ENCODE assay signal across 17 mouse cellular contexts in genomic region chr1:86243490-86243889, GRCm38 (mm10). TPM values are rescaled to one million over a fixed set of nuclear protein-coding genes. Genes with fewer than 3 reads are reported as not detected.
DNase-seq lines count a peak whose midpoint lies in the region; ATAC-seq lines count a peak whose summit lies in the region.
"Had no signal": no experiment of that assay in that cellular context is flagged by ENCODE, and none has a peak within 500 bp of the region (broad histone marks: within the 10 kb centered on the region; RNA-seq: fewer than 3 reads in every experiment).

No protein-coding gene starts in this region.

- DNase-seq in heart, adult 18-20 months: no peak
- DNase-seq in liver, embryonic 13.5 days: no peak
- no peak for DNase-seq in liver, embryonic 11.5 days (ENCODE audit: low spot score)
- peak; percentile 21 for DNase-seq in adipocyte (ENCODE audit: low spot score)
- DNase-seq: adrenal gland, postnatal 14 days; cerebellum, adult 11-12 months; cerebellum, adult 9-10 months; cerebellum, postnatal 25 days; gastrocnemius, postnatal 36 days; heart, adult 11 months had no signal

- no peak overlapping the region for H3K4me2 ChIP-seq in heart, embryonic 13.5 days
- H3K4me2 ChIP-seq in liver, embryonic 13.5 days: no peak overlapping the region
- no peak overlapping the region for H3K4me2 ChIP-seq in liver, embryonic 11.5 days
- H3K4me2 ChIP-seq in kidney, embryonic 15.5 days: no peak overlapping the region
- H3K4me2 ChIP-seq: embryonic facial prominence, embryonic 12.5 days; forebrain, embryonic 15.5 days; hindbrain, embryonic 15.5 days had no signal

- WGBS in heart, embryonic 13.5 days: 12% methylated on average over 6 of the region's 6 CpGs
- WGBS in liver, embryonic 13.5 days (ENCODE audit: insufficient replicate concordance): 24% methylated on average over 6 of the region's 6 CpGs
- WGBS in liver, embryonic 11.5 days: 39% methylated on average over 6 of the region's 6 CpGs
- 82% methylated on average over 6 of the region's 6 CpGs for WGBS in kidney, embryonic 15.5 days

- no peak overlapping the region for H3K4me3 ChIP-seq in heart, embryonic 13.5 days
- no peak overlapping the region for H3K4me3 ChIP-seq in liver, embryonic 13.5 days (replicated peaks)
- H3K4me3 ChIP-seq in liver, embryonic 11.5 days (ENCODE audit: low read depth, low read length): no peak overlapping the region
- H3K4me3 ChIP-seq in kidney, embryonic 15.5 days (replicated peaks): no peak overlapping the region
- H3K4me3 ChIP-seq: embryonic facial prominence, embryonic 12.5 days; forebrain, embryonic 15.5 days; hindbrain, embryonic 15.5 days had no signal

- H3K27ac ChIP-seq in heart, embryonic 13.5 days (replicated peaks): peak overlapping the region; percentile 61
- peak overlapping the region; percentile 76 for H3K27ac ChIP-seq in liver, embryonic 13.5 days
- H3K27ac ChIP-seq in liver, embryonic 11.5 days (ENCODE audit: low read depth, low read length): no peak overlapping the region
- no peak overlapping the region for H3K27ac ChIP-seq in kidney, embryonic 15.5 days
- H3K27ac ChIP-seq: embryonic facial prominence, embryonic 12.5 days; forebrain, embryonic 15.5 days; hindbrain, embryonic 15.5 days had no signal

- no peaks in the 10 kb centered on the region for H3K36me3 ChIP-seq in heart, embryonic 13.5 days
- H3K36me3 ChIP-seq in liver, embryonic 13.5 days: no peaks in the 10 kb centered on the region
- no peaks in the 10 kb centered on the region for H3K36me3 ChIP-seq in liver, embryonic 11.5 days (ENCODE audit: control insufficient read depth, insufficient read depth, low read length)
- H3K36me3 ChIP-seq in kidney, embryonic 15.5 days: peaks cover 9% of the 10 kb centered on the region

- H3K4me1 ChIP-seq in heart, embryonic 13.5 days: peaks cover 60% of the 10 kb centered on the region
- peaks cover 87% of the 10 kb centered on the region for H3K4me1 ChIP-seq in liver, embryonic 13.5 days (replicated peaks)
- peaks cover 44% of the 10 kb centered on the region for H3K4me1 ChIP-seq in liver, embryonic 11.5 days (replicated peaks; ENCODE audit: control insufficient read depth, insufficient read depth, low read length)
- H3K4me1 ChIP-seq in kidney, embryonic 15.5 days: no peaks in the 10 kb centered on the region
- H3K4me1 ChIP-seq: forebrain, embryonic 15.5 days; hindbrain, embryonic 15.5 days had no signal

- no peaks in the 10 kb centered on the region for H3K9me3 ChIP-seq in heart, embryonic 13.5 days
- no peaks in the 10 kb centered on the region for H3K9me3 ChIP-seq in liver, embryonic 13.5 days (replicated peaks)
- no peaks in the 10 kb centered on the region for H3K9me3 ChIP-seq in liver, embryonic 11.5 days (ENCODE audit: control insufficient read depth, low read length)
- no peaks in the 10 kb centered on the region for H3K9me3 ChIP-seq in kidney, embryonic 15.5 days (replicated peaks)
- H3K9me3 ChIP-seq: embryonic facial prominence, embryonic 12.5 days; forebrain, embryonic 15.5 days; hindbrain, embryonic 15.5 days had no signal

- no peaks in the 10 kb centered on the region for H3K27me3 ChIP-seq in heart, embryonic 13.5 days (replicated peaks)
- no peaks in the 10 kb centered on the region for H3K27me3 ChIP-seq in liver, embryonic 13.5 days
- H3K27me3 ChIP-seq in liver, embryonic 11.5 days (replicated peaks; ENCODE audit: control insufficient read depth, insufficient read depth, low read length): no peaks in the 10 kb centered on the region
- H3K27me3 ChIP-seq in kidney, embryonic 15.5 days: no peaks in the 10 kb centered on the region
- H3K27me3 ChIP-seq: embryonic facial prominence, embryonic 12.5 days; forebrain, embryonic 15.5 days; hindbrain, embryonic 15.5 days had no signal

- ATAC-seq in heart, embryonic 13.5 days (ENCODE audit: extremely low read depth, insufficient number of reproducible peaks, low FRiP score, low TSS enrichment): no peak
- ATAC-seq in liver, embryonic 13.5 days (ENCODE audit: low read depth): no peak
- no peak for ATAC-seq in liver, embryonic 11.5 days (replicated peaks; ENCODE audit: low FRiP score)
- ATAC-seq in kidney, embryonic 15.5 days (replicated peaks; ENCODE audit: low FRiP score): no peak
- ATAC-seq: forebrain, embryonic 15.5 days; intestine, embryonic 16.5 days had no signal

- H3K9ac ChIP-seq in heart, embryonic 13.5 days: no peak overlapping the region; the same call in 1 of the 2 replicates
- no peak overlapping the region for H3K9ac ChIP-seq in liver, embryonic 13.5 days
- H3K9ac ChIP-seq in liver, embryonic 11.5 days (ENCODE audit: low read depth, low read length): no peak overlapping the region
- no peak overlapping the region for H3K9ac ChIP-seq in kidney, embryonic 15.5 days
- H3K9ac ChIP-seq: embryonic facial prominence, embryonic 12.5 days; forebrain, embryonic 15.5 days; hindbrain, embryonic 15.5 days had no signal

RNA-seq across cellular contexts. Expression of gene B3gnt7, which starts 59.1 kb away (rescaled TPM):
- 3.2 and 4.5 TPM in 2 replicates for polyA plus RNA-seq in heart, embryonic 13.5 days (2015; fragmentation: Nextera tagmentation; extraction: Ambion mirVana)
- total RNA-seq in heart, adult 18-20 months (2021): under 1 TPM; 0.42 to 0.75 TPM
- 2.4 and 3.2 TPM in 2 replicates for polyA plus RNA-seq in liver, embryonic 13.5 days (2015; fragmentation: Nextera tagmentation; extraction: Ambion mirVana)
- 8.9 TPM in 2 replicates for polyA plus RNA-seq in liver, embryonic 11.5 days (2014; fragmentation: Nextera tagmentation; extraction: Ambion mirVana)
- 7.5 and 7.8 TPM in 2 replicates for polyA plus RNA-seq in kidney, embryonic 15.5 days (2015; fragmentation: Nextera tagmentation; extraction: Ambion mirVana)
- total RNA-seq: gastrocnemius, adult 8-10 months; gastrocnemius, postnatal 36 days had no signal

Comparison
In these comparisons a context has a peak if more than half of its experiments do, and no peak if none do; other contexts are left out.
1. H3K27ac ChIP-seq: peak in heart, embryonic 13.5 days (single experiment) and liver, embryonic 13.5 days (single experiment); none in liver, embryonic 11.5 days (single experiment) and kidney, embryonic 15.5 days (single experiment).